Mouse (Mus musculus) skeletal muscle tissue, adult 2 months (tissue): Measurements from ENCODE around the gene Cpt1b.

Experiments
- DNase-seq: peaks from one replicate; pipeline ENCODE4 v3.0.0-alpha.2; 2012; ENCODE audit warnings: low read depth, low spot score

Cpt1b gene

DNA sequence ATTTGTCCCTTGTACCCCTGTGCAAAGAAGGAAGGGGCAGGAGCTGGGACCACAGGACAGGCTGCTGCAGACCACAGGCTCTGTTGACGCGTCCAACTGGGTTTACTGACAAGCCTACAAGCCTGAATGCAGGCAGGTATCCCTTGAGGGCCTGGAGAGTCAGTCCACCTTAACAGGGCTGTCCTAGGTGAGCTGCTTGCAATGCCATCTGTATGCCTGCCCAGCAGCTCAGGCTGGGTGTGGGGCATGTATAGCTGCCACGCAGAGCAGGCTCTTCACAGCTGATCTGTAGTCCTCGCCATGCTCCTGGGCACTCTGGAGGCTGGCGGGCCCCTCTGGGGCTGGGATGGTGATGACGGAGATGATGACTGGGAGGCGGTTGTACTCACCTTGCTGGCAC is 41.0 kb downstream of the Cpt1b start, which contains the start of gene Klhdc7b:
Gene Klhdc7b, plus strand, starts transcription at position 301 of the 400 bp plus-strand sequence.
- no peak for DNase-seq

- no peak for DNase-seq
Measured at GRCm38 (mm10) chr15:89379429-89379828, 46.2 kb downstream of the Cpt1b start.

DNA sequence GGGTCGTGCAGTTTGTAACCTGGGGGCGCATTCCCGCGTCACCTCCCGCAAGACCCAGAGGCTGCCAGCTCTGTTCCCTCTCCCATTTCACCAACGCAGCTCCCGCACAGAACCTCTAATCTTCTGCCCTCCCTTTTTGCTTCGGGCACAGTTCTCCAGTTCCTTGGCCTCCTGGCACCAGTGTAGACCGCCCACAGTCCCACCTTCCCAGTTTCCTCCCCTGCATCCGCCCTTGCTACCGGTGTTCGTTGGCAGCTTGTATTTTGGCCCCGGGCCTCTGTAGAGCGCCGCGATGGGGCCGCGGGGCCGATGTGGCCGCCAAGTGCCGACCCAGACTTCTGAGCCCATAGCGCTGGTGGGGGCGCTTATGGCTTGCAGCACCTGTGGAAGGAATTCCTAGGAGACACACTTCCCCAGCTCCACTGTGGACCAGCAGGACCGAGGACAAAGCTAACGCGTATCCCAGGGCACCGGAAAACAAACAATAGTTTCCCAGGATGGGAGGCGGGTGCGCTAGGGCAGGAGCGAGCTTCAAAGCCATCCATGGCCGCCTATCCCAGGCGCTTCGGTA is 46.7 kb downstream of the Cpt1b start, which contains the start of gene Odf3b:
Gene Odf3b, minus strand, starts transcription at position 452 of the 571 bp plus-strand sequence.
- no peak for DNase-seq

- no peak for DNase-seq
Measured at GRCm38 (mm10) chr15:89377938-89378828, 47.5 kb downstream of the Cpt1b start.

DNA sequence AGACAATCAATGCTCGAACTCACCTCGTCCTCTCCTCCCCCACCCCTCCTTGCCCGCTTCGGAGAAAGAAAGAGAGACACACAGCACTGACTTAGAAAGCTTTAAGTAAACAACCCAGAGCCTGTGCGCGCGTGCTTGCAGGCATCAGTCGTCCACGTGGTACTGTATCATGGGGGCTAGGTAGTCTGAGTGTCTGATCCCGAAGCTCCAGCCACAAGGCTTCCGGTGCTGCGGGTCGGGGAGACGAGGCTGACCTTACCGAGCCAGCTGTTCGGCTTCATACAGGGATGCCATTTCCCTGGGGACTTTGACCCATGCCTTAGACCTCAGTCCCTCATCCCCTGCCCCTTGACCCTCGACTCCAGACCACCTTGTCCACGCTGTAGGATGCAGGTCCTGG is 48.3 kb downstream of the Cpt1b start:
- DNase-seq, result no peak

- no peak for DNase-seq
Measured at GRCm38 (mm10) chr15:89376957-89377356, 48.7 kb downstream of the Cpt1b start, which contains the start of gene Tymp. TSS of gene Tymp (minus strand) at chr15:89377039.

GRCm38 (mm10) chr15:89376040-89376439 is 49.6 kb downstream of the Cpt1b start:
- DNase-seq, result no peak

- DNase-seq, result no peak
Measured at GRCm38 (mm10) chr15:89374801-89375534, 50.7 kb downstream of the Cpt1b start.

GRCm38 (mm10) chr15:89374340-89374739 is 51.3 kb downstream of the Cpt1b start:
- DNase-seq, result no peak

DNA sequence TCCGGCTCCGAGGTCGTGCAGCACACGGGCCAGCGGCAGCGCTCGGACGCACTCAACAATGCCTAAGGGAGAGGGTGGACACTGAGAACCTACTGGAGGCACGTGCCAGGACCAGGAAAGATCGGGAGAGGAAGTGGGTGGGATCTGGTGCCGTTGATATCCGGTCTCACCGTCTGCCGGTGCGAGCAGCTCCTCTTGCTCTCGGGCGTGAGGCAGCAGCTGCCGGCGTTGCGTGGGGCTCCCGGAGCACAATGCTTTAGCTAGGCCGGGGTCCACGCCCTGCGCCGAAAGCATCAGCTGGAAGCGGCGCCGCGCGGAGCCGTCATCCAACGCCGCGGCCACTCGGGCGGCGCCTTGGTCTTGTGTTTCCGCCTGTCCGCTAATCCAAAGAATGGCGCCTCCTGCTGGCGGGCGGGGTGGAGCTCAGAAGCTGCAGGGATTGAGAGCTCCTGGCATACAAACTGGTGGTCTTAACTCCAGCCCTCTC is 51.9 kb downstream of the Cpt1b start, which contains the start of gene Sco2:
Gene Sco2, minus strand, starts transcription at position 85 of the 487 bp plus-strand sequence.
- DNase-seq, result peak; percentile 80

- peak; percentile 75 for DNase-seq
Measured at GRCm38 (mm10) chr15:89373027-89373761, 52.5 kb downstream of the Cpt1b start.

- DNase-seq, result no peak
Measured at GRCm38 (mm10) chr15:89372536-89372935, 53.1 kb downstream of the Cpt1b start.

DNA sequence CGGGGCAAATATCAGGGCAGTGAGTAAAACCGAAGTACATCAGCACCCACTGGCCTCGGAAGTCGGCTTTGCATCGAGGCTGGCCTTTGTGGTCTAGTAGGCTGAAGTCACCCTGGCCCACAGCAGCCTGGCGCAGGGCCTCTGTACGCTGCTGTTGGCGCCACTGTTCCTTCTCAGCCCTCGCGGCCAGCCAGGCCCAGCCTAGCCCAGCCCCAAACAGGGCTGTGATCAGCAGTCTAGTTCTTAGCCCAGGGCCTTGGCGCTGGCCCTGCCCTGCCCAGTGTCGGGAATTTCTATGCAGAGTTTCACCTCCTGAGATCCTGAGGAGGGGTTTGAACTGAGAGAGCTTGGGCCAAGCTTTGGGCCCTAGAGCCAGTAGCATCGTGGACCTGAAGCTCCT is 53.6 kb downstream of the Cpt1b start:
- DNase-seq, result no peak
